Mouse (Mus musculus): ENCODE results near the gene Clip3. TPM values are rescaled to one million over a fixed set of nuclear protein-coding genes. Genes with fewer than 3 reads are reported as not detected.

The Clip3 gene
- 41.4 and 46.1 TPM in 2 replicates for polyA plus RNA-seq (2014; fragmentation: Nextera tagmentation; extraction: Ambion mirVana)

DNA sequence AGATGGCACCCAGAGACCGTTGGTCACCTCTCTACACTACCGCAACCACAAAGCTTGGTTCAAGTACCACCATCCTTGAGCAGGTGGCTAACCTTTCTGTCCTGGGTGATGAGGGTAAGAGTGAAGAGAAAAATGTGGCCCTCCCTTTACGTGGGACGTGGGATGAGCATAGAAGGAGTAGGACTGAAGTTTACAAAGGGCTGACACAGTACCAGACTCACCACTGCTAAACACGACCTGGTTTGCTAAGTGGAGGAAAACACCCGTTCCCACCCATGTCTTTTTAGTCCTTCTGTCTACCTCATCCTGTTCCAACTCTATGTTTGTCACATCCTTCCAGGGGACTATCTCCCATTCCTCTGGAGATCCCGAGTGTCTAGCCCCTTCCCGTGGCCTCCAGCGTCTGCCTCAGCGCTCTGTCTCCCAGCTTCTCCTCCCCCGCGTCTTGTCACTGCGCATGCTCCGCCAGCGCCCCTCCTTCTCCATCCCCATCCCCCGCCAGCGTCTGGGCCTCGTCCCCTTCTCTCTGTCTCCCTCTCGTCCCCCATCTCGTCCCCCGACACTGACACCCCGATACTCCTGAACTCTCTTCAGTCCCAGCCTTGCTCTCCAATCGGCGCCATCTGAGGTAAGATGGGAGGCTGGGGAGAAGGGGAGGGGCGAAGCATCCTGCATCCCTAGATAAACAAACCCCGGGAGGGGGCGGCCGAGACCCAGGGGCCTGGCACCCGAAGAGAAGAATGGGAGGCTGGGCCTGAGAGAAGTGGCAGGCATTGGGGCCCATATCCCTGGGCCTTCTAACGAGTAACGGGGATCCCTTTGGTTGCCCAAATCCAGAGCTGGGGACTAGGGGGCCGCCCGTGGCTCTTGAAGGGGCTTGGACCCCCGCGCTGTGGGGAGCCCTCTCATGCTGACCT lies at the start of gene Clip3:
Gene Clip3, plus strand, starts transcription at position 514 of the 917 bp plus-strand sequence.
- Histone ChIP-seq H3K9me3 (ENCODE audit: control insufficient read depth, low read length) (no peaks in the 10 kb centered on the region), H3K9ac (ENCODE audit: low read length) (peak within 1 kb of the TSS; percentile 48), H3K4me3 (ENCODE audit: low read depth, low read length) (peak within 1 kb of the TSS; percentile 64), H3K4me1 (replicated peaks; ENCODE audit: control insufficient read depth, insufficient read depth, low read length) (peaks cover 6% of the 10 kb centered on the region), H3K4me2 (ENCODE audit: low read length) (peak within 1 kb of the TSS; percentile 51), H3K27me3 (replicated peaks; ENCODE audit: control insufficient read depth, insufficient read depth, low read length) (no peaks in the 10 kb centered on the region), H3K36me3 (ENCODE audit: control insufficient read depth, insufficient read depth, low read length) (peaks cover 19% of the 10 kb centered on the region), H3K27ac (ENCODE audit: low read depth) (peak within 1 kb of the TSS; percentile 54)
- peak; percentile 73 for ATAC-seq (replicated peaks; ENCODE audit: low FRiP score, low TSS enrichment, low read depth)
- DNase-seq (ENCODE audit: low spot score), result peak; percentile 84
- WGBS, result 8% methylated on average over 35 of the region's 35 CpGs

DNA sequence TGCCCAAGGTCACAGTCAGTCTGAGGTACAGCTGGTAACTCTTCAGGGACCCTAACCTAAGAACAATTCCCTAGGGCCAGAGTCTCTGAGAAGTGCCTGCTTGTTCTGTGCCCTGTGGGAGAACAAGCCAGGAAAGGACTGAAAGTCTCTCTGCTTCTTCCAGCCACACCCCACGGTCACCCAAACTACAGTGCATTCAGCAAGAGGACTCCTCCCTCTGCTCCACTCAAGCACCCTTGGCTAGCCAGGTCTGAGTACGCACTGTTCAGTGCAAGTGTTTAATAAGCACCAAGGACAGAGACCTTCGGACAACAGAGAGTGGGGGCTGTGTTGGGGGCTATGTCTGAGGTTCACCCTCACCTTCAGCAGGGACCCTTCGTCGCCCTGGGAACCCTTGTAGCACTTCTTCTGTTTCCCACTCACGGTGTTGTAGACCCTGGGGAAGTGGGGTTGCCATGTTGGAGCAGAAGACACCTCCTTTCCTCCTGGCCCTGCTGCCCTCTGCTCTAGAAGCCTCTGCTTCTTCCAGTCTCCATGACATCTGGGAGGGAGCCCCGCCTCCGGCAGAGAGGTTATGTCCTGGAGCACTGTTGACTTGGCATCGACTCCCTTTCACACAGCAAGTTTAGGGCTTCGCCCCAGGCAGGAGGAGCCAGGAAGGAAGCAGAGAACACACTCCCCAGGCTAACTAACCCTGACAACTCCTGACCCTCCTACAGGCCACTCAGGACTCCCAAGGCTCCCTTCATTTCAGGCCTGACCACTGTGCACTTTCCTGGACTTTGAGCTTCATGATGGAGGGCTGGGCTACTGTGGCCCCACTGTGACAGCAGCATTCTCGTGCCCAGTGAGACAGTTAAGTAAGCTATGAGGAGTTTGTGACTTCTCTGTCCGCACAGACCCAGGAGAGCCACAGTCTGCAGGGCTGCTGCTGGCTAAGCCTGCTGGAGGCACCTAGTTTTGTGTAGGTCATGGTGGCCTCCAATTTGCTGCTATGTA lies 39.3 kb upstream of the Clip3 start:
- DNase-seq (ENCODE audit: low spot score), result no peak
- no peak overlapping the region for H3K9ac ChIP-seq (ENCODE audit: low read length)
- H3K4me2 ChIP-seq (ENCODE audit: low read length), result no peak overlapping the region
- H3K4me1 ChIP-seq (replicated peaks; ENCODE audit: control insufficient read depth, insufficient read depth, low read length), result no peaks in the 10 kb centered on the region
- ATAC-seq (replicated peaks; ENCODE audit: low FRiP score, low TSS enrichment, low read depth), result no peak; the same call in 1 of the 2 replicates
- H3K27ac ChIP-seq (ENCODE audit: low read depth), result no peak overlapping the region
- H3K36me3 ChIP-seq (ENCODE audit: control insufficient read depth, insufficient read depth, low read length), result peaks cover 4% of the 10 kb centered on the region; the same call in 1 of the 2 replicates
- no peaks in the 10 kb centered on the region for H3K27me3 ChIP-seq (replicated peaks; ENCODE audit: control insufficient read depth, insufficient read depth, low read length)
- H3K9me3 ChIP-seq (ENCODE audit: control insufficient read depth, low read length), result no peaks in the 10 kb centered on the region
- 75% methylated on average over 12 of the region's 12 CpGs for WGBS
- no peak overlapping the region for H3K4me3 ChIP-seq (ENCODE audit: low read depth, low read length)

DNA sequence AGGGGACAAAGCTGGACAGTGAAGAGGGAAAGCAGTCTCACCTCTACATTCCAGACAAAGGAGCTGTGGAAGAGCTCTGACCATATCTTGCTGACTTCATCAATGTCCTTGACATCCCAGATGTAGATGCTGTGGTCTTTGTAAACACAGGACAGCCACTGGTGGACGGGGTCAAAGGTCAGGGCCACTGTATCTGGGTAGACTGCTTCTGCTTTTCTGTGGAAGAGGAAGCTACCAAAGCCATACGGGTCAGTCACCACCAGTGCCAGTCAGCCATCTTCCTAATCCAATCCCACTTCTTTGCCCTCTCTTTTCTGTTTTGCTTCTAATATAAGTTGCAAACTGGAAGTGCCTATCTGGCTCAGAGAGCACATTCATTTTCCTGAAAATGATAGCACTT lies 26.5 kb upstream of the Clip3 start:
- no peak overlapping the region for H3K4me3 ChIP-seq (ENCODE audit: low read depth, low read length)
- no peaks in the 10 kb centered on the region for H3K27me3 ChIP-seq (replicated peaks; ENCODE audit: control insufficient read depth, insufficient read depth, low read length)
- DNase-seq (ENCODE audit: low spot score), result no peak
- no peak overlapping the region for H3K4me2 ChIP-seq (ENCODE audit: low read length)
- no peak for ATAC-seq (replicated peaks; ENCODE audit: low FRiP score, low TSS enrichment, low read depth)
- no peak overlapping the region for H3K27ac ChIP-seq (ENCODE audit: low read depth)
- H3K36me3 ChIP-seq (ENCODE audit: control insufficient read depth, insufficient read depth, low read length), result peaks cover 20% of the 10 kb centered on the region
- H3K4me1 ChIP-seq (replicated peaks; ENCODE audit: control insufficient read depth, insufficient read depth, low read length), result no peaks in the 10 kb centered on the region
- WGBS, result 73% methylated on average over 2 of the region's 2 CpGs
- no peaks in the 10 kb centered on the region for H3K9me3 ChIP-seq (ENCODE audit: control insufficient read depth, low read length)
- no peak overlapping the region for H3K9ac ChIP-seq (ENCODE audit: low read length)

DNA sequence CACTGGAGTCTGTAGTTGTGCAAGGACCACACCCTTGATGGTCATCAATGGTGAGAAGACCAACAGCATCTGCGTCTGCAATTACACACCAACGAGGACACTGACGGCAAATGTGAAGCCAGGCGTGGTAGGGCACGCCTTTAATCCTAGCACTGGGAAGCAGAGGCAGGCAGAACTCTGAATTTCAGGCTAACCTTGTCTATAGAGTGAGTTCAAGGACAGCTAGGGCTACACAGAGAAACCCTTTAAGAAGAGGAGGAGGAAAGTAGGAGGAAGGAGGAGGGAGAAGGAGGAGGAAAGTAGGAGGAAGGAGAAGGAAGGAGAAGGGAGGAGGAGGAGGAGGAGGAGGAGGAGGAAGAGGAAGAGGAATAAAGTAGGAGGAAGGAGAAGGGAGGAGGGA lies 26.0 kb upstream of the Clip3 start:
- Histone ChIP-seq H3K27ac (ENCODE audit: low read depth) (no peak overlapping the region), H3K9me3 (ENCODE audit: control insufficient read depth, low read length) (no peaks in the 10 kb centered on the region), H3K9ac (ENCODE audit: low read length) (no peak overlapping the region), H3K36me3 (ENCODE audit: control insufficient read depth, insufficient read depth, low read length) (peaks cover 24% of the 10 kb centered on the region), H3K4me2 (ENCODE audit: low read length) (no peak overlapping the region), H3K27me3 (replicated peaks; ENCODE audit: control insufficient read depth, insufficient read depth, low read length) (no peaks in the 10 kb centered on the region), H3K4me3 (ENCODE audit: low read depth, low read length) (no peak overlapping the region), H3K4me1 (replicated peaks; ENCODE audit: control insufficient read depth, insufficient read depth, low read length) (no peaks in the 10 kb centered on the region)
- no peak for DNase-seq (ENCODE audit: low spot score)
- no peak for ATAC-seq (replicated peaks; ENCODE audit: low FRiP score, low TSS enrichment, low read depth)
- 93% methylated on average over 5 of the region's 5 CpGs for WGBS

DNA sequence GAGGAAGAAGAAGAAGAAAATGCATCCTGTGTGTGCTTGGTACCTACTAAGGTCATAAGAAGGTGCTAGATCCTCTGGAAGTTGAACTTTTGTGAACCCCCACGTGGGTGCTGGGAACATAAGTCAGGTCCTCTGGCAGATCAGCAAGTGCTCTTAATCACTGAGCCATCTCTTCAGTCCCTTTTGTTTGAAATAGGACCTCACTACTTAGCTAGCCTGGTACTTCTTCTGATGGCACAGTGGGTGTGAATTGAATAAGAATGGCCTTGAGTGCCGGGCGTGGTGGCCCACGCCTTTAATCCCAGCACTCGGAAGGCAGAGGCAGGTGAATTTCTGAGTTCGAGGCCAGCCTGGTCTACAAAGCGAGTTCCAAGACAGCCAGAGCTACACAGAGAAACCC lies 25.6 kb upstream of the Clip3 start:
- H3K9me3 ChIP-seq (ENCODE audit: control insufficient read depth, low read length), result no peaks in the 10 kb centered on the region
- no peak overlapping the region for H3K9ac ChIP-seq (ENCODE audit: low read length)
- no peaks in the 10 kb centered on the region for H3K4me1 ChIP-seq (replicated peaks; ENCODE audit: control insufficient read depth, insufficient read depth, low read length)
- H3K4me2 ChIP-seq (ENCODE audit: low read length), result no peak overlapping the region
- no peaks in the 10 kb centered on the region for H3K27me3 ChIP-seq (replicated peaks; ENCODE audit: control insufficient read depth, insufficient read depth, low read length)
- ATAC-seq (replicated peaks; ENCODE audit: low FRiP score, low TSS enrichment, low read depth), result no peak
- H3K4me3 ChIP-seq (ENCODE audit: low read depth, low read length), result no peak overlapping the region
- H3K27ac ChIP-seq (ENCODE audit: low read depth), result no peak overlapping the region
- 85% methylated on average over 7 of the region's 7 CpGs for WGBS
- DNase-seq (ENCODE audit: low spot score), result no peak
- H3K36me3 ChIP-seq (ENCODE audit: control insufficient read depth, insufficient read depth, low read length), result peaks cover 24% of the 10 kb centered on the region

DNA sequence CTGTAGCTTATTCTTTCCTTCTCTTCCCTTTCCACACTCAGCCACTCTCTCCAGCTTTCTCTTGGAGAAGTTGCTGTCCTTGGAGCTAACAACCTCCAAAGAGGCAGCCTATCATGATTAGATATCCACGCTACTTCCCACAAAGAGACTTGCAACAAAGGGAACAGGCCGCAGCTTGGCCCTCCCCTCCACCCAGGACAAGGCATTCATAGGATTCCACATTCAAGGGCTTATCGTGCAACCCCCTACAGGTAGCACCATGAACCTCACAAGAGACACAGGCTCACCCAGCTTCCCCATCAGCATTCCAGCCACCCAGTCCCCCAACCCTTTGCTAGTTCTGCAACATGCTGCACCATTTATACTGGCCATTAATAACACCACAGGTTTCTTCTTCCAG lies 24.7 kb upstream of the Clip3 start:
- H3K27me3 ChIP-seq (replicated peaks; ENCODE audit: control insufficient read depth, insufficient read depth, low read length), result no peaks in the 10 kb centered on the region
- no peak overlapping the region for H3K9ac ChIP-seq (ENCODE audit: low read length)
- no peaks in the 10 kb centered on the region for H3K9me3 ChIP-seq (ENCODE audit: control insufficient read depth, low read length)
- H3K36me3 ChIP-seq (ENCODE audit: control insufficient read depth, insufficient read depth, low read length), result peaks cover 24% of the 10 kb centered on the region
- ATAC-seq (replicated peaks; ENCODE audit: low FRiP score, low TSS enrichment, low read depth) (no peak), DNase-seq (ENCODE audit: low spot score) (no peak)
- no peak overlapping the region for H3K4me2 ChIP-seq (ENCODE audit: low read length)
- no peaks in the 10 kb centered on the region for H3K4me1 ChIP-seq (replicated peaks; ENCODE audit: control insufficient read depth, insufficient read depth, low read length)
- H3K27ac ChIP-seq (ENCODE audit: low read depth), result no peak overlapping the region
- WGBS, result 86% methylated on average over 3 of the region's 3 CpGs
- H3K4me3 ChIP-seq (ENCODE audit: low read depth, low read length), result no peak overlapping the region

DNA sequence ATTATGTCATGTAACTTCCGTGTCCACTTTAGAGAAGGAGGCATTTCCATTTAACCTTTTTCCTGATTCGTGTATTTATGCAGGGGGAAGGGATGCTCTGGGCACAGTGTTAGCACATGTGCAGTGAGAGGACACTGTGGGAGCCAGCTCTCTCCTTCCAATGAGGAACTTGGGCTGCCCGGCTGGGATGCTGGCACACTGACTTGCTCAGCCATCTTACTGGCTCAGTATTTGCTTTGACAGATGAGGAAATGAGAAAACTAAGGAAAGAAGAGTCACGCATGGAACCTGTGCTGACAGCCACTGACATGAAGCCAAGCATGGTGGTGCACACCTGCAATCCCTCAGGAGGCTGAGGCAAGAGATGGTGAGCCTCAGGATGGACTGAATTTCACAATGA lies 21.9 kb upstream of the Clip3 start:
- Histone ChIP-seq H3K4me2 (ENCODE audit: low read length) (no peak overlapping the region), H3K36me3 (ENCODE audit: control insufficient read depth, insufficient read depth, low read length) (peaks cover 13% of the 10 kb centered on the region), H3K27ac (ENCODE audit: low read depth) (no peak overlapping the region), H3K27me3 (replicated peaks; ENCODE audit: control insufficient read depth, insufficient read depth, low read length) (no peaks in the 10 kb centered on the region), H3K9ac (ENCODE audit: low read length) (no peak overlapping the region), H3K9me3 (ENCODE audit: control insufficient read depth, low read length) (no peaks in the 10 kb centered on the region), H3K4me1 (replicated peaks; ENCODE audit: control insufficient read depth, insufficient read depth, low read length) (no peaks in the 10 kb centered on the region), H3K4me3 (ENCODE audit: low read depth, low read length) (no peak overlapping the region)
- ATAC-seq (replicated peaks; ENCODE audit: low FRiP score, low TSS enrichment, low read depth) (no peak), DNase-seq (ENCODE audit: low spot score) (no peak)
- 91% methylated on average over 4 of the region's 4 CpGs for WGBS

DNA sequence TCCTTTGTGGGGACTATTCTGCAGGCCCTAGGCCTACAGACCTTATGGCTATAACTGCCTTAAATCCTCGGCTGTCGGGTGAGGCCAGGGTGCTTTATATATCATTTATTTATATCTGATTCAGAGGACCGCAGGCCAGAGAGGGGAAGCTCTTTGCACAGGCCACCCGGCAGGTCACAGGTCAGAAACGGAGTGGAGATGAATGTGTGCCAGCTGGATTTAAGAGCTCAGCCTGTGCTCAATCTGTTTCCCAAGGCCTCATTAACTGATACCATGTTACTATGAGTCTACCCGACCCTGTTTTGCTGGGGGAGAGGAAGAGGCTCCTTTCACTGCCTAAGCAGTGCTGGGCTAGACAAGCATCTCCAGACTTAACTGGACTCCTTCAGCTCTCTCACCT lies 17.1 kb upstream of the Clip3 start:
- Histone ChIP-seq H3K4me2 (ENCODE audit: low read length) (no peak overlapping the region), H3K9ac (ENCODE audit: low read length) (no peak overlapping the region), H3K27ac (ENCODE audit: low read depth) (no peak overlapping the region), H3K36me3 (ENCODE audit: control insufficient read depth, insufficient read depth, low read length) (peaks cover 5% of the 10 kb centered on the region; the same call in 1 of the 2 replicates), H3K4me3 (ENCODE audit: low read depth, low read length) (no peak overlapping the region), H3K4me1 (replicated peaks; ENCODE audit: control insufficient read depth, insufficient read depth, low read length) (peaks cover 3% of the 10 kb centered on the region), H3K9me3 (ENCODE audit: control insufficient read depth, low read length) (no peaks in the 10 kb centered on the region), H3K27me3 (replicated peaks; ENCODE audit: control insufficient read depth, insufficient read depth, low read length) (no peaks in the 10 kb centered on the region)
- WGBS, result 35% methylated on average over 6 of the region's 6 CpGs
- ATAC-seq (replicated peaks; ENCODE audit: low FRiP score, low TSS enrichment, low read depth), result no peak
- no peak for DNase-seq (ENCODE audit: low spot score)

Measured in intestine, embryonic 14.5 days (tissue).